Mouse (Mus musculus) erythroblast, embryonic 14.5 days (primary cell): ENCODE measurements around the gene Olfr960. TPM values are rescaled to one million over a fixed set of nuclear protein-coding genes. Genes with fewer than 3 reads are reported as not detected.

Experiments
- H3K27me3 ChIP-seq: 2 replicates; pipeline ENCODE4 v1.6.1; 2012; ENCODE audit warnings: inconsistent platforms; ENCODE audit not compliant: control insufficient read depth
- H3K36me3 ChIP-seq: 2 replicates; pipeline ENCODE4 v1.6.1; 2012; ENCODE audit warnings: mild to moderate bottlenecking, inconsistent platforms; ENCODE audit not compliant: control insufficient read depth
- H3K4me1 ChIP-seq: 2 replicates; pipeline ENCODE4 v1.6.1; 2012; ENCODE audit warnings: inconsistent platforms; ENCODE audit not compliant: control insufficient read depth
- H3K4me3 ChIP-seq: replicated peaks from 2 replicates; pipeline ENCODE3; 2012; ENCODE audit warnings: moderate library complexity, mild to moderate bottlenecking, inconsistent platforms
- H3K9me3 ChIP-seq: 2 replicates; pipeline ENCODE4 v1.6.1; 2012; ENCODE audit warnings: low read length, inconsistent platforms, mixed read lengths; ENCODE audit not compliant: control insufficient read depth
- GATA1 ChIP-seq: IDR thresholded peaks from 2 replicates; pipeline ENCODE4 v1.6.1; 2012; ENCODE audit warnings: low read length, inconsistent platforms, mixed read lengths
- TAL1 ChIP-seq: IDR thresholded peaks from 3 replicates; pipeline ENCODE4 v1.6.1; 2012; ENCODE audit warnings: low read length, inconsistent platforms, mixed read lengths
- polyA plus RNA-seq: library from polyadenylated mRNA; stranded (reverse); fragments of >175 nt; gene quantifications from 2 replicates; pipeline ENCODE4 v1.2.3, GENCODE M21; 2012

The Olfr960 gene
- polyA plus RNA-seq, result not detected in 2 replicates

- no peak for TF ChIP-seq TAL1
- Histone ChIP-seq H3K27me3 (no peaks in the 10 kb centered on the region), H3K4me1 (no peaks in the 10 kb centered on the region)
These were observed at the start of gene Olfr960 for GRCm38 (mm10) chr9:39621073-39621472. Gene Olfr960 (plus strand): TSS chr9:39621373.

GRCm38 (mm10) chr9:39575469-39575868 lies 45.7 kb upstream of the Olfr960 start, which contains the start of gene Olfr959:
Gene Olfr959 (minus strand): TSS chr9:39575569.
- H3K36me3 ChIP-seq, result no peaks in the 10 kb centered on the region
- H3K27me3 ChIP-seq, result no peaks in the 10 kb centered on the region
- TF ChIP-seq TAL1 (no peak), GATA1 (no peak)
- H3K4me1 ChIP-seq, result no peaks in the 10 kb centered on the region
- no peak within 1 kb of the TSS for H3K4me3 ChIP-seq
- H3K9me3 ChIP-seq, result no peaks in the 10 kb centered on the region

More at GRCm38 (mm10) chr9:39621073-39621472, at the start of gene Olfr960:
- no peak within 1 kb of the TSS for H3K4me3 ChIP-seq
- no peaks in the 10 kb centered on the region for H3K36me3 ChIP-seq
- peaks cover 2% of the 10 kb centered on the region; the same call in 1 of the 2 replicates for H3K9me3 ChIP-seq

- Histone ChIP-seq H3K27me3 (no peaks in the 10 kb centered on the region), H3K9me3 (no peaks in the 10 kb centered on the region), H3K4me3 (no peak overlapping the region), H3K36me3 (no peaks in the 10 kb centered on the region), H3K4me1 (no peaks in the 10 kb centered on the region)
- TF ChIP-seq GATA1, result no peak
- TF ChIP-seq TAL1, result no peak
These were observed 44.1 kb upstream of the Olfr960 start for GRCm38 (mm10) chr9:39577050-39577449.

DNA sequence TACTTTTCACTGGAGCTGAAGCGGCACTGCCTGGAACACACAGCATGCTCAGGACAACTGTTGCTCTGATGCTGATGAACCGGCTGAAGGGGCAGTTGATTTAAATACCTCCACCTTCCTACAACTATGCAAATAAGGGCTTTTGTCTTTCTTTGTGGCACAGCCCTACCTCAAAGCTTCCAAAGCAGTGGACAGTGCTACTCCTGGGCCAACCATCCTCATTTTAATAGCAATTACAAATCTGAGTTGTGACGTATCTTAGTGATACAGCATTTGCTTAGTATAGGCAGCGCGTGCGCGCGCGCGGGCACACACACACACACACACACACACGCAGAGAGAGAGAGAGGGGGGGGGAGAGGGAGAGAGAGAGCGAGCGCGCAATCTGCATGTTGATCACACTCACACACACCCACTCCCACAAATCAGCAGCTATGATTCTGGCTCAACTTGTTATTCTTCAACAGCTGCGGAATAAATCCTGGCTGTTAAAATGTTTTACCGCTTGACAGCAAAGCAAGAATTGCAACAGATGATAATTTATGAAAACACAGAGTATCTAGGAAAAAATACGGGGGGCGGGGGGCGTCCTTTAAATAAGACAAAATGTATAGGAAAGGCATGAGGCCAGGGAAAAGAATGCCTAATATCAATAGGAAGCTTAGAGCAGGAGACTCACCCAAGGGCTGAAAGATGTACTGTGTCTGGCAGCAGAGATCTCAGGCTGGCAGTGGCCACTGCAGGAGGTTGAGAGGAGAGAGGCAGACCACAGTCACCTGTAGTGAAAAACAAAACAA lies 18.4 kb upstream of the Olfr960 start:
- H3K4me1 ChIP-seq, result no peaks in the 10 kb centered on the region
- no peaks in the 10 kb centered on the region for H3K36me3 ChIP-seq
- H3K4me3 ChIP-seq, result no peak overlapping the region
- peaks cover 16% of the 10 kb centered on the region for H3K27me3 ChIP-seq
- TF ChIP-seq TAL1 (no peak), GATA1 (no peak)
- no peaks in the 10 kb centered on the region for H3K9me3 ChIP-seq

GRCm38 (mm10) chr9:39603333-39603845 lies 17.8 kb upstream of the Olfr960 start:
- Histone ChIP-seq H3K4me1 (no peaks in the 10 kb centered on the region), H3K4me3 (no peak overlapping the region), H3K27me3 (peaks cover 16% of the 10 kb centered on the region), H3K9me3 (no peaks in the 10 kb centered on the region), H3K36me3 (no peaks in the 10 kb centered on the region)
- TF ChIP-seq TAL1 (no peak), GATA1 (no peak)

DNA sequence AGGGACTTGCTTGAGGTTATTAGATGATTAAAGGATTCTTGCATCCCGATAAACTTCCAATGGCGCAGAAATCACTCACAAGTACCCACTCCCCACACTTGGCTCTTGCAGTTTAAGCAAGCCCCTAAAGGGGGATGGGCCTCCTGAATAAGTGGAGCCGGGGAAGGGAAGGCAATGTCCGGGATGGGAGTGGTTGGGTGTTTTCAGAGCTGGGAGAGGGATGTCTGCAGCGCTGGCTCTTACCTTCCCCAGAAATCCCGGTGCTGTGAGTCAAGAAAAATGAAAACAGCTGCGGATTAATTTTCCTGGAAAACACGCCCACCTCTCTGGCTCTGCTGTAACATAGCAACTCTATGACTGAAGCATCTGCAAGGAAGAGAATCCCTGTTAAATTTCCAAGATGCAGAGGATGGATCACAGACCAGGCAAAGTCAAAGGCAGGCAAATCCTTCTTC lies 17.1 kb upstream of the Olfr960 start, which contains the start of gene AW551984:
AW551984 (minus strand) TSS at position 405 of the 455 bp plus-strand sequence.
- Histone ChIP-seq H3K4me1 (no peaks in the 10 kb centered on the region), H3K36me3 (no peaks in the 10 kb centered on the region), H3K9me3 (no peaks in the 10 kb centered on the region), H3K4me3 (no peak within 1 kb of the TSS), H3K27me3 (peaks cover 16% of the 10 kb centered on the region)
- TF ChIP-seq GATA1 (no peak), TAL1 (no peak)

GRCm38 (mm10) chr9:39608497-39608896 lies 12.7 kb upstream of the Olfr960 start:
- Histone ChIP-seq H3K4me3 (no peak overlapping the region), H3K9me3 (no peaks in the 10 kb centered on the region), H3K4me1 (no peaks in the 10 kb centered on the region), H3K27me3 (peaks cover 7% of the 10 kb centered on the region), H3K36me3 (no peaks in the 10 kb centered on the region)
- no peak for TF ChIP-seq GATA1
- no peak for TF ChIP-seq TAL1

- Histone ChIP-seq H3K4me3 (no peak within 1 kb of the TSS), H3K4me1 (no peaks in the 10 kb centered on the region), H3K36me3 (no peaks in the 10 kb centered on the region), H3K9me3 (no peaks in the 10 kb centered on the region), H3K27me3 (no peaks in the 10 kb centered on the region)
- TF ChIP-seq GATA1, result no peak
- no peak for TF ChIP-seq TAL1
These were observed 10.8 kb upstream of the Olfr960 start, which contains the start of gene Olfr148 for GRCm38 (mm10) chr9:39610355-39610754. Gene Olfr148 (plus strand): TSS chr9:39610655.

DNA sequence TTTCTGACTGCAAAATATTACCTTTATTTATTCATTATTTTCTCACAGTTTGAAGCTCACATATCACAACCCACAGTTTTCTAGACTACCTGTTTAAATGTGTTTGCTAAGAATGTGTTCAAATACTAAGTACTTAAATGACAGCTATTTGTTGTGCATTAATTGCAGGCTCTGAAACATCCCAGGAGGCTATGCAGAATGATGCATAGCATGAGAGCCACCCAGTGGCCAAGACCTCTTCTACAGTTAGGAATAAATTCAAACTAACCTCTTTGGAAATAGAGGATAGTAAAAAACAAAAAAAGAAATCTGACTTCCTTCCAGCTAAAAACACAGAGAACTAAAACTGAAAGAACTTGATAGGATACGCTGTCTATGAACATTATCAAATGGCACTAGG lies 9.2 kb upstream of the Olfr960 start:
- no peaks in the 10 kb centered on the region for H3K9me3 ChIP-seq
- H3K36me3 ChIP-seq, result no peaks in the 10 kb centered on the region
- H3K27me3 ChIP-seq, result no peaks in the 10 kb centered on the region
- no peak for TF ChIP-seq GATA1
- TF ChIP-seq TAL1, result no peak
- no peaks in the 10 kb centered on the region for H3K4me1 ChIP-seq
- no peak overlapping the region for H3K4me3 ChIP-seq

DNA sequence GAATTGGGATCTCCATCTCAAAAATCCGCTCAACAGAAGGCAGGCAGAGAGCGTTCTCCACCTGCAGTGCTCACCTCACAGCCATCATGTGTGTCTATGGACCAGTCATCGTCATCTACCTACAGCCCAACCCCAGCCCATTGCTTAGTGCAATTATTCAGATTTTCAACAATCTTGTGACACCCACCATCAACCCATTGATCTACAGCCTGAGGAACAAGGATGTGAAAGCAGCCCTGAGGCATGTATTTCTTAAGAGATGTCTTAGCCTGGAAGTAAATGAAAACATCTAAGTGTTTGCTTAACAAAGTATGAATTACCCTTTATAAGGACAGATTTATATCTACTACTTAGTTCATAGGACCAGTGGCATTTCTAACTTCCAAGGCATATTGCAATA lies 2.6 kb downstream of the Olfr960 start:
- Histone ChIP-seq H3K27me3 (no peaks in the 10 kb centered on the region), H3K36me3 (no peaks in the 10 kb centered on the region), H3K9me3 (peaks cover 2% of the 10 kb centered on the region; the same call in 1 of the 2 replicates), H3K4me1 (no peaks in the 10 kb centered on the region), H3K4me3 (no peak overlapping the region)
- no peak for TF ChIP-seq TAL1
- no peak for TF ChIP-seq GATA1
